Mouse (Mus musculus) CH12.LX (cell line): ENCODE results near the gene Stx8. TPM values are rescaled to one million over a fixed set of nuclear protein-coding genes. Genes with fewer than 3 reads are reported as not detected.

Experiments
- DNase-seq: peaks from one replicate; pipeline ENCODE4 v3.0.0-alpha.2; 2013; ENCODE audit errors: extremely low read depth
- H3K27ac ChIP-seq: 2 replicates; pipeline ENCODE4 v1.5.1; 2012; ENCODE audit warnings: low read depth, mild to moderate bottlenecking, control low read depth, moderate library complexity; ENCODE audit not compliant: insufficient read depth
- H3K27me3 ChIP-seq: replicated peaks from 2 replicates; pipeline ENCODE3; 2012; ENCODE audit warnings: inconsistent platforms
- H3K36me3 ChIP-seq, 2 experiments: replicated peaks in 1 of 2; 2 replicates each; pipeline versions ENCODE3 to v1.6.1; 2012; ENCODE audit warnings: inconsistent platforms in 1 of 2, low read length in 1 of 2, mild to moderate bottlenecking in 1 of 2, mixed read lengths in 1 of 2, moderate library complexity in 1 of 2; ENCODE audit not compliant: control insufficient read depth in 1 of 2, insufficient read depth in 1 of 2
- H3K4me1 ChIP-seq, 2 experiments: 2 replicates each; pipeline ENCODE4 v1.6.1; 2012; ENCODE audit warnings: inconsistent platforms in 1 of 2, moderate library complexity in 1 of 2; ENCODE audit not compliant: insufficient read depth in 2 of 2, control insufficient read depth in 1 of 2
- H3K4me2 ChIP-seq: 2 replicates; pipeline ENCODE4 v1.6.1; 2012; ENCODE audit warnings: low read depth, mild to moderate bottlenecking, control low read depth; ENCODE audit not compliant: poor library complexity, insufficient read depth, severe bottlenecking
- H3K4me3 ChIP-seq, 3 experiments: fragments of 150-350 bp in 1 of 3; sonication (generic) in 1 of 3; replicated peaks in 1 of 3; 2 replicates each; pipeline versions ENCODE3 to v1.5.1; 2011 to 2012; ENCODE audit warnings: low read depth in 2 of 3, low read length in 2 of 3, mild to moderate bottlenecking in 2 of 3, moderate library complexity in 2 of 3, control low read depth in 1 of 3, improper control_type of control experiment in 1 of 3, inconsistent platforms in 1 of 3, mixed read lengths in 1 of 3; ENCODE audit not compliant: poor library complexity in 1 of 3
- H3K79me2 ChIP-seq: replicated peaks from 2 replicates; pipeline ENCODE4 v1.6.1; 2012; ENCODE audit warnings: mild to moderate bottlenecking, moderate library complexity; ENCODE audit not compliant: control insufficient read depth, poor library complexity, insufficient read depth, severe bottlenecking; ENCODE audit errors: extremely low read depth
- H3K9ac ChIP-seq: 2 replicates; pipeline ENCODE4 v1.6.1; 2012; ENCODE audit warnings: low read depth, mild to moderate bottlenecking, control low read depth, moderate library complexity; ENCODE audit not compliant: insufficient read depth
- H3K9me3 ChIP-seq: replicated peaks from 2 replicates; pipeline ENCODE3; 2012; ENCODE audit warnings: low read length, inconsistent platforms, mixed read lengths
- BHLHE40 ChIP-seq: IDR thresholded peaks from 2 replicates; pipeline ENCODE4 v1.6.1; 2011; ENCODE audit warnings: mild to moderate bottlenecking, low read depth, low read length, improper control_type of control experiment
- ELF1 ChIP-seq: IDR thresholded peaks from 2 replicates; pipeline ENCODE4 v1.6.1; 2014; ENCODE audit warnings: low read depth, mild to moderate bottlenecking, inconsistent platforms, low read length, improper control_type of control experiment
- JUN ChIP-seq: IDR thresholded peaks from 2 replicates; pipeline ENCODE4 v1.6.1; 2011; ENCODE audit warnings: low read depth, mild to moderate bottlenecking, low read length, improper control_type of control experiment, moderate library complexity; ENCODE audit not compliant: insufficient read depth
- JUND ChIP-seq: conservative IDR thresholded peaks from 2 replicates; pipeline ENCODE4 v1.6.1; 2011; ENCODE audit warnings: low read depth, low read length, improper control_type of control experiment
- MAFK ChIP-seq: IDR thresholded peaks from 2 replicates; pipeline ENCODE4 v1.6.1; 2011; ENCODE audit warnings: low read length, improper control_type of control experiment; ENCODE audit not compliant: insufficient replicate concordance
- MAZ ChIP-seq: IDR thresholded peaks from 2 replicates; pipeline ENCODE4 v1.6.1; 2012; ENCODE audit warnings: low read depth, mild to moderate bottlenecking, inconsistent platforms, low read length, improper control_type of control experiment, moderate library complexity
- MEF2A ChIP-seq: IDR thresholded peaks from 2 replicates; pipeline ENCODE4 v1.6.1; 2014; ENCODE audit warnings: low read depth, mild to moderate bottlenecking, inconsistent platforms, low read length, improper control_type of control experiment, borderline replicate concordance
- RAD21 ChIP-seq: IDR thresholded peaks from 2 replicates; pipeline ENCODE4 v1.6.1; 2011; ENCODE audit warnings: low read depth, mild to moderate bottlenecking, low read length, improper control_type of control experiment, moderate library complexity
- SMC3 ChIP-seq: IDR thresholded peaks from 2 replicates; pipeline ENCODE4 v1.6.1; 2011; ENCODE audit warnings: low read depth, low read length, improper control_type of control experiment
- TCF12 ChIP-seq: IDR thresholded peaks from 2 replicates; pipeline ENCODE4 v1.6.1; 2014; ENCODE audit warnings: low read depth, mild to moderate bottlenecking, inconsistent platforms, low read length, improper control_type of control experiment
- UBTF ChIP-seq: IDR thresholded peaks from 2 replicates; pipeline ENCODE4 v1.6.1; 2012; ENCODE audit warnings: low read depth, mild to moderate bottlenecking, inconsistent platforms, low read length, improper control_type of control experiment, moderate library complexity
- USF1 ChIP-seq: IDR thresholded peaks from 2 replicates; pipeline ENCODE4 v1.6.1; 2014; ENCODE audit warnings: low read depth, mild to moderate bottlenecking, inconsistent platforms, low read length, improper control_type of control experiment
- ZKSCAN1 ChIP-seq: IDR thresholded peaks from 2 replicates; pipeline ENCODE4 v1.6.1; 2012; ENCODE audit warnings: low read depth, inconsistent platforms, low read length, improper control_type of control experiment, borderline replicate concordance
- ZNF384 ChIP-seq: IDR thresholded peaks from 2 replicates; pipeline ENCODE4 v1.6.1; 2012; ENCODE audit warnings: low read depth, low read length, improper control_type of control experiment, inconsistent platforms
- dilution Hi-C: fragments of 300-500 bp; cut with MboI; formaldehyde crosslinking; loops from 2 replicates; pipeline ENCODE4 v1.14.3; 2020; ENCODE audit warnings: low sequenced_read_pairs; ENCODE audit not compliant: extremely low pct_unique_long_range_greater_than_20kb, extremely low pct_ligation_motif_present
- in situ Hi-C: fragments of 300-500 bp; cut with MboI; formaldehyde crosslinking; loops from 3 replicates; pipeline ENCODE4 v1.14.3; 2019; ENCODE audit warnings: low sequenced_read_pairs, low pct_ligation_motif_present, low pct_unique_long_range_greater_than_20kb, mixed read lengths
- polyA plus RNA-seq: library from polyadenylated mRNA; unstranded; fragments of >175 nt; gene quantifications from 2 replicates; pipeline ENCODE4 v1.2.1, GENCODE M21; 2012; ENCODE audit warnings: low read depth; ENCODE audit not compliant: insufficient read length
- total RNA-seq, 2 experiments: library from RNA; depleted of rRNA; stranded (reverse); fragments of 300-350 nt in 1 of 2; fragments of >200 nt in 1 of 2; gene quantifications; 2 replicates each; pipeline ENCODE4 v1.2.3; 2012 to 2014

The Stx8 gene
- total and polyA plus RNA-seq, 3 experiments = 31.8 to 57.9 (median 35.2) TPM

GRCm38 (mm10) chr11:68208023-68208422, 242.0 kb downstream of the Stx8 start:
- in situ Hi-C loops = no loop called here
- no peaks in the 10 kb centered on the region for H3K79me2 ChIP-seq
- H3K27me3 ChIP-seq = no peaks in the 10 kb centered on the region
- H3K9me3 ChIP-seq = no peaks in the 10 kb centered on the region
- H3K27ac ChIP-seq = no peak overlapping the region
- TF ChIP-seq MAFK = no peak
- no peak for TF ChIP-seq SMC3
- no peak for TF ChIP-seq ZKSCAN1
- TF ChIP-seq BHLHE40 = no peak
- DNase-seq = no peak
- no peak overlapping the region for H3K4me2 ChIP-seq
- H3K36me3 ChIP-seq = peaks cover 0 to 16% of the 10 kb centered on the region in 2 experiments
- H3K4me3 ChIP-seq = no peak overlapping the region
- H3K4me1 ChIP-seq = peaks cover 20 to 85% of the 10 kb centered on the region in 2 experiments
- dilution Hi-C loops = no loop called here
- H3K9ac ChIP-seq = no peak overlapping the region

DNA sequence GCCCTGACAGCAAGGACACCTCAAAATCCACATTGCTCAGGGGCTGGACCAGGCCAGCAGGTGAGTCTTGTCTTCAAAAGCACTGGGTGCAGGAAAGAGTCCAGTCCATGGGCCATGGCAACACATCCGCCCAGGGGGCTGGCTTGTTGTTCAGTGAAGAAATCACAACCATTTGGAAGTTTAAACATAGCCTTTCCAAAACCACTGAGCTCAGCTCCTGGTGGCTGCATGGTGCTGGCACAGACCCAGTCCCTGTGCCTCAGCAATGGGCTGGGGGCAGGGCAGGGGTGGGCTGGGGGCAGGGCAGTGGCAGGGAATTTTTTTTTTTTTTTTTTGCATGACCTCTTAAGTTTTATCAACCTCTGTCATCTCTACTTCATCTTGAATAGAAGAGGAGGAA, 242.6 kb downstream of the Stx8 start:
- dilution Hi-C loops = no loop called here
- peaks cover 22 to 85% of the 10 kb centered on the region in 2 experiments for H3K4me1 ChIP-seq
- TF ChIP-seq UBTF (no peak), ZNF384 (no peak), MEF2A (no peak), USF1 (no peak), MAFK (no peak), MAZ (no peak), JUN (no peak), RAD21 (no peak)
- H3K4me2 ChIP-seq = no peak overlapping the region
- peaks cover 0 to 14% of the 10 kb centered on the region in 2 experiments for H3K36me3 ChIP-seq
- H3K4me3 ChIP-seq = no peak overlapping the region
- H3K27me3 ChIP-seq = no peaks in the 10 kb centered on the region
- no peak for DNase-seq
- no peaks in the 10 kb centered on the region for H3K9me3 ChIP-seq
- in situ Hi-C loops = no loop called here
- H3K27ac ChIP-seq = no peak overlapping the region
- H3K9ac ChIP-seq = no peak overlapping the region
- H3K79me2 ChIP-seq = no peaks in the 10 kb centered on the region

DNA sequence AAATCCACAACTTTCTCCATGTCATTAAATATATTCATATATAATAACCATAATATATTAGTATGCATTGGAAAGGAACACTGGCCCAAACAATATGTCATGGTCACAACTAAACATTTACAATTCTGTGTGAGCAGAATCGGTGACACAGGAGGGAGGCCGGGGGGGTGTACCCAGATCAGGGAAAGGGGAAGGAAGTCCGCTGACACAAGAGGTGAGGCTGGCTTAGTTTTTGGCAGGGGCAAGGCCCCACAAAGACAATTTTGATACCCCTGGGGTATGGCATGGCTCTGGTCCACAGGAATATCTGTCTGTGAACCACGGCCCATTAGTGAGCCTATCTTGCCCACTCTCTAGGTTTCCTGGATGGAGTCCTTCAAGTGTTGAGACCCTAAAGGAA, 243.5 kb downstream of the Stx8 start:
- H3K27ac ChIP-seq = no peak overlapping the region
- dilution Hi-C loops = no loop called here

More for the DNA sequence above, 243.5 kb downstream of the Stx8 start:
- Histone ChIP-seq H3K36me3 (peaks cover 0 to 14% of the 10 kb centered on the region in 2 experiments), H3K4me1 (peaks cover 23 to 85% of the 10 kb centered on the region in 2 experiments), H3K9me3 (no peaks in the 10 kb centered on the region), H3K9ac (no peak overlapping the region), H3K27me3 (no peaks in the 10 kb centered on the region), H3K79me2 (no peaks in the 10 kb centered on the region), H3K4me2 (no peak overlapping the region), H3K4me3 (no peak overlapping the region)
- in situ Hi-C loops = no loop called here
- no peak for TF ChIP-seq JUND
- no peak for TF ChIP-seq ELF1
- no peak for TF ChIP-seq TCF12
- TF ChIP-seq ZNF384 = no peak
- TF ChIP-seq RAD21 = no peak
- DNase-seq = no peak
